Mouse (Mus musculus) MN1 (cell line): Measurements from ENCODE around the gene Stx8.

Experiments
- DNase-seq: peaks from one replicate; pipeline ENCODE4 v3.0.0-alpha.2; 2016; ENCODE audit warnings: low spot score

The Stx8 gene

DNA sequence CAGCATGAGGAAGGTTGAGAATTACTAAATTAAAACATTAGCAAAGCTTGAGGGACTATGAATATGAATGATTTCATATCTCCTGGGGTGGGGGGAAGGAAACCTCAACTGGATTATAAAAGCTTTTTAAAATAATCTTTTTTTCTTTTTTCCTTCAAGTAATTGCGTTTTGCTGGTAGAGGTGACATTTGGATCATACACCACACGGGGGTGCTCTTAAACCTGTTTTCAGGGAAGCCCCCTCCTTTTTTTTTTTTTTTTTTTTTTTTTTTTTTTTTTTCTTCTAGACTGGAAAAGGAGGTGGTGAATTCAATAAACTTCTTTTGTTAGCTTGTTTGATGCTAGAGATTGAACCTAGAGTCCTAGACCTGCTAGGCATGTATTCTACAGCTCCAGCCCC is 9.3 kb downstream of the Stx8 start:
- peak; percentile 68 for DNase-seq

- DNase-seq: no peak
These were observed 17.6 kb downstream of the Stx8 start for GRCm38 (mm10) chr11:67983564-67983963.

DNA sequence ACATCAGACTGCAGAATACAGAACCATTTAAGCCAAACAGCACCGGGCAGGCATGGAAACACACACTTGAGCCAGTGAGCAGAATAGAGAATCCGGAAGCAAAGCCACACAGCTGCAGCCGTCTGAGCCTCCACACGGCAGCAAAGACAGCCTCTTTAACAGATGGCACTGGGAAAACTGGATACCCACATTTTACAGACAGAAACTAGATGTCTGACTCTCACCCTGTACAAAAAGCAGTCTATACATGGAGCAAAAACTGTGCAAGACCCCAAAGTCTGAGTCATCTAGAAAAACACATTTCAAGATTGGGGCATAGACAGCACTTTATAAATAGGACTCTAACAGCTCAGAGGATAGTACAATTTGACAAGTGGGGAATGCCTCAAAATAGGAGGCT is 25.2 kb downstream of the Stx8 start:
- no peak for DNase-seq

DNA sequence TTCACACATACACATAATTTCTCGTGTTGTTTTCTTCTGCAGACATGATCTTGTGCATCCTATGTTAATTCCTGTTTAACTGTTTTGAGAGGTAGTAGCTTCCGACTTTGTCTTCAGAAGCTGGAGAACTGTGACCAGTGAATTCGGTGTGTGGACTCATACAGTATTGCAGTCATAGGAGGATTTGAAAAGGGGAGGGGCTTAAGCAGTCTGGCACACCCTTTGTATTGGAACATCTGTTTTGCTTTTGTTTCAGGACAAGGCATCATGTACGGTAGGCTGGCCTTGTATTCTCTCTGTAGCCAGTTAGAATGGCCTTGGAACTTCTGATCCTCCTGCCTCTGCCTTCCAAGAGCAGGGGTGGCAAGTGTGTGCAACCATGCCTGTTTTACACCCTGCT is 30.0 kb downstream of the Stx8 start:
- no peak for DNase-seq

DNA sequence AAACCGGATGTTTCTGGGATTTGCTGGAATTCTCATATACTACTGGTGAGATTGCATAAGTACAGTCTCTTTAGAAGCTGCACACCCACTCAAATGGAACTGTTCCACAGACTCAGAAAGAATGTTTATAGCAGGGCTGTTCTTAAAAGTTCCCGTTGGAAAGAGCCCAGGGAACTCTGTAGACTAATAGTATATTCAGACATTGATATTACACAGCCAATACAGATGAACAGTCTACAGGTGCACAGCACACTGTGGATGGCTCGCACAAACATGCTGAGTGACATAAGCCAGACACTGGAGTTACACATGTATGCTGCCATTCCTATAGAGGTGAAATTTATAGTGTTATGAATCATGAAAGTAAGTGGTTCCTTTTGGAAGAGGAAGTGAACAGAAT is 32.9 kb downstream of the Stx8 start:
- DNase-seq: no peak

DNA sequence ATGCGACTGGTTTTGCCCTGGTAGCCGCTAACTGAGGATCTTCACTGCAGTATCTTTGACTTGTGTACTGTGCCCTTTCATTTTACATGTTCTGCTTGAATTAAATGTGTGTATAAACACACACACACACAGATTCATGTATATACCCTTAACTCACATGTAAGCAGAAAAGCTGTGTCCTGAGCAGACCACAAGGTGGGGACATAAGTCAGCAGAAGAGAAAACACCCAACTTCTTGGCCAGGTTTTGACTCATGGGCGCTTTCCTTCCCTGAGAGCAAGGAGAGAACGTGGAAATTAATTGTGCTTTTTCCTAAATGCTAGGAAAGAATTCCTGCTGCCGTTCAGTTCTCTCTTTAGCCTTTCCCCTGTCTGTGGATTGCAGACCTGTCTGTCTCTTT is 33.6 kb downstream of the Stx8 start:
- DNase-seq: peak; percentile 40

DNA sequence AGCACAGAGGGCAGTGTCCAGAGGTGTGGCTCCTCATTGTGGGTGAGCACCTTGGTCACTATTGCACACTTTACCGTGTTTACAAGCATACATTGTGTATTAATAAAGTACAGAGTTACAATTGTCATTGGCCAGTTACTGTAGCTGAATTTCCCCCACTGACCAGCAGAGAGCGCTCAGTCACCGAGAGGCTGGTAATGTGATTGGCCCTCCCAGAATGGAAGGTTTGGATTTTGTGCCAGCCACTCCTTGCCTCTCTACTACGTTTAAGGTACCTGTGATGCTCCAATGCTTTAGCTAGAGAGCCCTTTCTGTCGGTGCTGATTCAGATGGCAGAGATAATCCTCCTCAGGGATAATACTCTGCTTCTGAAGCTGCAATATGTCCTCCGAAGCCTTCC is 38.2 kb downstream of the Stx8 start:
- DNase-seq: peak; percentile 64

GRCm38 (mm10) chr11:68006216-68006789 is 40.3 kb downstream of the Stx8 start:
- DNase-seq: no peak

DNA sequence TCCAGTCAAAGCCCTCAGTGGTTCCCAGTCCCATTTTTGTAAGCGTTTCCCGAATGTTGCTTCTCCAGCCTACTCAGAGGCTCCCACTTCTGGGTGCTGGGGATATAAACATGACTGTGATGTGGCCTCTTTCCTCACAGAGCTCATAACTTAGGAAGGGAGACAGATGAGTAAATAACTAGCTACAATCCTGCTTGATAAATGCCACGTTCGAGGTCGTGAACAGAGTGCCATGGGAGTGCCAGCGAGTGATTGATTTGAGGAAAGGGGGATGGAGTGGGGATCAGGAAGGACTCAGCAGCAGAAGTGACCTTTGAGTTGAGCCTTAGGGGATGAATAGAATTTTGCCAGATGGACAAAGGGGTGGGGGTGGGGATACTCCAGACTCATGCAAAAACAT is 41.7 kb downstream of the Stx8 start:
- DNase-seq: no peak

DNA sequence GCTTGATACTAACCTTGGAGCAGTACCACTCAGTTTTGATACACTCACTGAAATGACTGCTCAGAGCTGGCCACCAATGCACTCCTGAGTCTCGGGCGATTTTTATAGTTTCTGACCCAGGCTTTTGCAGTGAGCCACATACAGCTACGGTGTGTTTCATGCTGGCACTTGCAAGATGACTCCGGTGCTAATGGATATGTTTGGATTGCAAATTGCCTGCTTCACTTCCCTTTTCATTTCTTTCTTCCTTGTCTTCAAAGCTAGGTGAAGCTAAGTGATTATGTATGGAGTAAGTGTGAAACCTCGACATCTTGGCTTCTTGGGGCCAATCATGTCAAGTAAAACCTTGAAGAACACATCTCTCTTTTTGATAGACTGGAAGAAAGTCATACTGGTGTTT is 43.4 kb downstream of the Stx8 start:
- no peak for DNase-seq

DNA sequence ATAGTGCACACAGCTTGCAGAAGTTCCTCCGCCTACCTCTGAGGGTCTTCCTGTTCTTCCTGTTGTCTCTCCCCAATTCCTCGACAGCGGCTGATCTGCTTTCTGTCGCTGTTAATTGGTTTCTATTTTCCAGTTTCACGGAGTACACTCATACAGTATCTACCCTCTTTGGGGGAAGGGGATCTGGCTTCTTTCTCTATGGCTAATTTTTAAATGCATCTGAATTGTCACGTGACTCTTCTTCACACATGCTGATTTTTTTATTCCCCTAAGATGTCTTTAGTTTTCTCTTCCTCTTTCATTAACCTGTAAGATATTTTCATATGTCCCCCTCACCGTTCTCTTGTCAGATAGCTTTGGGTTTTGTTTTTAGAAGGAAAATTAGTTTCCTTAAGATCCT is 46.2 kb downstream of the Stx8 start:
- peak; percentile 76 for DNase-seq

DNA sequence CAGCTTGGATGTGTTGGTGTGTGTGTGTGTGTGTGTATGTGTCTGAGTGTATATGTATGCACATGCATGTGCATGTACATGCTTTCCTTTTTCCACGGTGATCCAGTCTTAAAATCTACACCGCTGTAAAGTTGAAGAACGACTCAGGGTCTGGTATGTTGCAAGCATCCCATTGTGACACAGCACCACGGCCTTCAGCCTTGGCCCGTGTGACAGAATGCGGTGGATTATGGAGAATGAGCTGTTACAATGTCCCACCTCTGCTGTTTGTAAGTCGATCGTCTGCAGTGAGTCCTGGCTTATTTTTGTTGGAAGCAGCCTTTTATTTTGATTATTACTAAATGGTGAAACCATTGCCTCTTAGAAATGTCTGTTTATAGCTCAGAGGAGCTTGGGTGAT is 52.2 kb downstream of the Stx8 start:
- no peak for DNase-seq

- DNase-seq: no peak
These were observed 53.2 kb downstream of the Stx8 start for GRCm38 (mm10) chr11:68019156-68019555.

- no peak for DNase-seq
These were observed 56.0 kb downstream of the Stx8 start for GRCm38 (mm10) chr11:68021976-68022375.

DNA sequence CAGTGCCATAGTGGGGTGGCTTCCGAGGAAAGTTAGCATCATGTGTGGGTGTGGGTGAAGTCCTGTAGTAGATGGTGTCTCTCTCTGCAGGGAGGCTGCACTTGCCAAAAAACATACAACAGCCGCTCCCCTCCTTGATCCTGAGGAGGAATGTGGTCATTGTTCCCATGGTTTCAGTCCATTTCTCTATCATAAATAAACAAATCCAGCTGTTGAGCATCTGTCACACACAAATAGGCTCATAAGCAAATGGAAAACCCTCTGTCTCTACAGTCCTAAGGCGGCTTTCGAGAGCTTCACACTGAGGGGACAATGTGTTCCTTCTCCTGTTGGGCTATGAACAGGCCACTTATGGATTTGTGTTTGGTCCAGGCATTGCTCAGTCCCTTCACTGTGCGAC is 56.9 kb downstream of the Stx8 start:
- no peak for DNase-seq

DNA sequence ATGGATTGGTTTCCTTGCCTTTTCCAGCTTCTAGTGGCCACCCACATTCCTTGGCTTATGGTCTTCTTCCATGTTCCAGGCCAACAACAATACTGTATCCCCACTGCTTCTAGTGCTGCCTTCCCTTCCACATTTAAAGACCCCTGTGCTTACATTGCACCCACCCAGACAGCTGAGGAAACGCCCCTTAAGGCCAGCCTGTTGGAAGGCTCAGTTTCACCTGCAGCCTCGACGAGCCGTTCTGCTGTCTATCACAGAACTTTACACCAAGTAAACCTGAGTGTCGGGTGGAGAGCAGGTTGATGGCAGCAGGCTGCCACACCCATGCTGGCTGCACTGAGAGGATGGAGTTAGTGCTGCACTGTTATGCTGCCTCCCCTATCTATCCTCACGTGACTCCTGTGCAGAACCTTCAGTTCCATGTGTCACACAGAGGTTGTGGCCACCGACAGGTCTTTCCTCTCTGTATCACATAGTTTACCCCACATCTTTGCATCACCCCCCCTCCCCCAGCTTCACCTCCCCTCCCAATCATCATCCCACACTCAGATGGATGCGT is 57.9 kb downstream of the Stx8 start:
- DNase-seq: no peak

DNA sequence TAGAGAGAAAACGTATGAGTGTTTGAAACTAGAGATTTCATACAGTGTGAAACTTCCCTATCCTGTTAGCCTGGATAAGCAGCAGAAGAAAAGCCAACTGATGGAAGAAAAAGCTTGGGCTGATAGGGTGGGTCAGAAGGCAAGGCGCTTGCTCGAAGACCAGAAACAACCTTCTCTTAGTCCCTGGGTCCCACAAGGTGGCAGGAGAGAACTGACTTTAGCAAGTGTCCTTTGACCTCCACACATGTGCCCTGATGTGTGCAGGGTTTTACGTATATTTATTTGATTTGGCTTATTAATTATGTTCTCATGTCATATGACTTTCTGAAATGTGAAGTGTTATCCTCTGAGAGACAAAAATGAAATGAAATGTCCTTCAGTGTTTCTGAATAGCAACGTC is 60.6 kb downstream of the Stx8 start:
- no peak for DNase-seq

- DNase-seq: no peak
These were observed 63.1 kb downstream of the Stx8 start for GRCm38 (mm10) chr11:68029079-68029478.

GRCm38 (mm10) chr11:68029871-68030270 is 63.9 kb downstream of the Stx8 start:
- no peak for DNase-seq

DNA sequence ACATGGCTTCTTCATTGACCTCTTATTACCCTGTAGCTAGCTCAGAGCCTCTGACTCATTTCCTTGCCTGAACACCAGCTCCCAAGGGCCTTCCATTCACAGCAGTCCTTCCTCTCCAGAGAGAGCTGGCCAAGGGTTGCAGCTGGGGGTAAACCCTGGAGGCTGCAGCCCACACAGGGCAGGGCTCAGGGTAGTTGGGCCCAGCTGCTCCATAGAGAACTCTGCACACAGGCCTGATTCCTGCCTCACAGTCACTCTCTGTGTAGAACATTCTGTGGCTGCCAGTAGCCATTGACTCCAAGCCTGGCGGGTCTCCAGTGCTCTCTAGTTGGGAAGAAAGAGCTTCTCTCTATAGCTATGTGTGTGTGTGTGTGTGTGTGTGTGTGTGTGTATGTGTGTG is 64.8 kb downstream of the Stx8 start:
- peak; percentile 55 for DNase-seq

DNA sequence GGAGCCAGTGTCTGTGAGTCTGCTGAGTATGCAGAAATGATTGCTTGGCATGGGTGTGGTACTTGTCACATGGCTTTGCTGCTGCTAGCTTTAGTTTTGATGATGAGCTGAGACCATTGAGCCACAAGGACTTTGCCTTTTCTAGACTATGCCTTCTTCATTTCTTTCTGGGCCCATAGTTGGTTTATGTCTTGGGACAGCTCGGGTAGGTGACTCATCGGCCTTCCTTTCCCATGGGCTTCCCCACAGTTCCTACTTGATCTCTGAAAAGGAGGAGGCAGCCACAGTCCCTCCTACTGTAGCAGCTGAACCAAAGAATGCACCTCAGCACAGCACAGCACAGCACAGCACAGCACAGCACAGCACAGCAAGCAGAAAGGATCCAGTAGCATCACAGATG is 66.5 kb downstream of the Stx8 start:
- DNase-seq: no peak

DNA sequence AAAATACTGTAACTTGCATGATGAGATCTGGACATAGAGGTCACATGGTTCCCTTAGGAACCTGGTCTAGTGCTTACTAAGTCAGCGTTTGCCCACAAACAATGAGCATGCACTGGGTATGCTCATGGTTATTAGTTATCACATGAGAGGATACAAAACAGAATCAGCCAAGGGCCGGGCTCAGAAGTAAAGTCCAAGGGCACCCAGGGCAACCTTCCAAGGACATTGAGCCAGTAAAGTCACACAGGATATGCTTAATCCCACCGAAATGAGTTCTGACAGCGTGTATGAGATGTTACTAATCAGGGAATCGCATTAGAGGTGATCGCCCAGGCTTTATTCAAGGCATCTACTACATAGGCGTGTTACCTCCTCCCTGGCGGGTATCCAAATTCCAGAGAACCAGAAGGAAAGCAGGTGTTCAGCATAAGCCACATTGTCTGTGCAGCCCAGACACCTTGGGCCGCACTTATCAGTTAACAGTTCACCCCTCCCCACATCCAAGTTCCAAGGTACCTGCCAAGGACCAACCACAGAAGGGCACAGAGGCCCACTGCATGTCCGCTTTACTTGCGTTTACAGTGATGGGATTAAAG is 67.4 kb downstream of the Stx8 start:
- peak; percentile 27 for DNase-seq

DNA sequence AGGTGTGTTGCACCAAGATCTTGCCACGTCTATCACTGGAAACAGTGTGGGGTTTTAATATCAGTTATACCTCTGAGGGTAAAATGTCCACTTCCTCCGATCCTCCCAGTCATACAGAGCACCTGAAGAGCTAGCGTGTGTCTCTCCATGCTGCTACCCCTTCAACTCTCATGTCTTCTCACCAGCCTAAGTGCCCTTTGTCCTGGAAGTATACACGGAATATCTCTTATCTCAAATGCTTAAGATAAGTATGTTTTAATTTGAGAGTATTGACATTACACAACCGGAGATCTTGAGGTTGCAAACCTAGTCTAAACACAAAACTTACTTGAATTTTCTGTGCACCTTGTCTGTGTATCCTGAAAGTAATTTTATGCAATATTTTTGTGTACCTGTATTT is 68.4 kb downstream of the Stx8 start:
- DNase-seq: no peak

- no peak for DNase-seq
These were observed 69.4 kb downstream of the Stx8 start for GRCm38 (mm10) chr11:68035303-68035891.
